Mouse (Mus musculus) ES-Bruce4 (cell line): ENCODE data around the gene Sdf2. TPM values are rescaled to one million over a fixed set of nuclear protein-coding genes. Genes with fewer than 3 reads are reported as not detected.

ENCODE experiments used
- H3K27ac ChIP-seq: 2 replicates; pipeline ENCODE4 v1.5.1; 2012; ENCODE audit warnings: low read length, inconsistent platforms; ENCODE audit not compliant: insufficient read depth
- H3K27me3 ChIP-seq: 2 replicates; pipeline ENCODE4 v1.6.1; 2012; ENCODE audit warnings: mild to moderate bottlenecking, low read length, inconsistent platforms; ENCODE audit not compliant: control insufficient read depth, poor library complexity, insufficient read depth, severe bottlenecking
- H3K36me3 ChIP-seq: 2 replicates; pipeline ENCODE4 v1.6.1; 2012; ENCODE audit warnings: inconsistent platforms, mild to moderate bottlenecking, low read length, moderate library complexity; ENCODE audit not compliant: control insufficient read depth, poor library complexity, insufficient read depth, severe bottlenecking
- H3K4me1 ChIP-seq: one replicate; pipeline ENCODE4 v1.8.1; 2011; ENCODE audit warnings: low read length; ENCODE audit not compliant: control insufficient read depth, insufficient read depth
- H3K4me3 ChIP-seq: 2 replicates; pipeline ENCODE4 v1.5.1; 2011; ENCODE audit warnings: low read depth, mild to moderate bottlenecking, low read length
- H3K9ac ChIP-seq: 2 replicates; pipeline ENCODE4 v1.6.1; 2012; ENCODE audit warnings: low read depth, mild to moderate bottlenecking, inconsistent platforms; ENCODE audit not compliant: poor library complexity, severe bottlenecking
- H3K9me3 ChIP-seq: replicated peaks from 2 replicates; pipeline ENCODE4 v1.6.1; 2012; ENCODE audit warnings: mild to moderate bottlenecking, low read length, inconsistent platforms; ENCODE audit not compliant: control insufficient read depth, poor library complexity, insufficient read depth, severe bottlenecking
- CTCF ChIP-seq: IDR thresholded peaks from one replicate; pipeline ENCODE4 v1.8.1; 2011; ENCODE audit warnings: low read depth, low read length
- EP300 ChIP-seq: IDR thresholded peaks from 2 replicates; pipeline ENCODE4 v1.6.1; 2011; ENCODE audit warnings: low read depth, low read length; ENCODE audit not compliant: insufficient read depth
- POLR2A ChIP-seq: IDR thresholded peaks from one replicate; pipeline ENCODE4 v1.8.1; 2011; ENCODE audit warnings: low read length; ENCODE audit not compliant: insufficient read depth
- polyA plus RNA-seq: library from polyadenylated mRNA; stranded (reverse); fragments of >200 nt; gene quantifications from 2 replicates; pipeline ENCODE4 v1.2.4, GENCODE M21; 2011; ENCODE audit warnings: low read depth; ENCODE audit not compliant: missing spikeins, insufficient read depth, insufficient read length

Gene Sdf2
- polyA plus RNA-seq, result 53.9 and 56.6 TPM in 2 replicates

GRCm38 (mm10) chr11:78245627-78246317, at the start of gene Sdf2, which contains the start of gene Supt6:
Sdf2 (plus strand) TSS chr11:78245746.
Supt6 (minus strand) TSS chr11:78245987.
- Histone ChIP-seq H3K4me1 (no peaks in the 10 kb centered on the region), H3K9ac (peak within 1 kb of the TSS; percentile 80), H3K27ac (peak within 1 kb of the TSS; percentile 98), H3K9me3 (no peaks in the 10 kb centered on the region), H3K4me3 (peak within 1 kb of the TSS; percentile 88), H3K36me3 (peaks cover 5% of the 10 kb centered on the region), H3K27me3 (no peaks in the 10 kb centered on the region)
- TF ChIP-seq POLR2A (peak; percentile 29), CTCF (no peak)

GRCm38 (mm10) chr11:78202372-78202771, 43.2 kb upstream of the Sdf2 start:
- TF ChIP-seq CTCF (no peak), POLR2A (no peak), EP300 (no peak)
- Histone ChIP-seq H3K4me3 (no peak overlapping the region), H3K27ac (no peak overlapping the region), H3K36me3 (peaks cover 13% of the 10 kb centered on the region; the same call in 1 of the 2 replicates), H3K9ac (no peak overlapping the region), H3K9me3 (no peaks in the 10 kb centered on the region), H3K27me3 (no peaks in the 10 kb centered on the region), H3K4me1 (no peaks in the 10 kb centered on the region)

- Histone ChIP-seq H3K9ac (no peak overlapping the region), H3K27me3 (no peaks in the 10 kb centered on the region), H3K4me1 (no peaks in the 10 kb centered on the region), H3K27ac (no peak overlapping the region), H3K36me3 (peaks cover 31% of the 10 kb centered on the region), H3K4me3 (no peak overlapping the region), H3K9me3 (no peaks in the 10 kb centered on the region)
- TF ChIP-seq CTCF, result no peak
- TF ChIP-seq EP300, result no peak
- no peak for TF ChIP-seq POLR2A
Measured at GRCm38 (mm10) chr11:78204287-78204686, 41.3 kb upstream of the Sdf2 start.

GRCm38 (mm10) chr11:78205361-78206206, 40.0 kb upstream of the Sdf2 start:
- no peaks in the 10 kb centered on the region for H3K27me3 ChIP-seq
- TF ChIP-seq EP300, result no peak
- no peak for TF ChIP-seq CTCF
- TF ChIP-seq POLR2A, result no peak
- no peaks in the 10 kb centered on the region for H3K4me1 ChIP-seq
- H3K36me3 ChIP-seq, result peaks cover 42% of the 10 kb centered on the region
- H3K27ac ChIP-seq, result no peak overlapping the region
- no peak overlapping the region for H3K4me3 ChIP-seq
- H3K9ac ChIP-seq, result no peak overlapping the region
- H3K9me3 ChIP-seq, result no peaks in the 10 kb centered on the region

GRCm38 (mm10) chr11:78207190-78207589, 38.4 kb upstream of the Sdf2 start:
- Histone ChIP-seq H3K36me3 (peaks cover 52% of the 10 kb centered on the region), H3K4me3 (no peak overlapping the region), H3K27ac (no peak overlapping the region), H3K27me3 (no peaks in the 10 kb centered on the region), H3K9me3 (no peaks in the 10 kb centered on the region), H3K9ac (no peak overlapping the region), H3K4me1 (no peaks in the 10 kb centered on the region)
- TF ChIP-seq CTCF (no peak), EP300 (no peak), POLR2A (no peak)

- Histone ChIP-seq H3K4me3 (no peak overlapping the region), H3K27ac (no peak overlapping the region), H3K36me3 (peaks cover 74% of the 10 kb centered on the region), H3K9me3 (no peaks in the 10 kb centered on the region), H3K4me1 (no peaks in the 10 kb centered on the region), H3K27me3 (no peaks in the 10 kb centered on the region), H3K9ac (no peak overlapping the region)
- no peak for TF ChIP-seq EP300
- no peak for TF ChIP-seq POLR2A
Measured at GRCm38 (mm10) chr11:78209886-78210285, 35.7 kb upstream of the Sdf2 start.
